Mouse (Mus musculus) erythroblast, embryonic 14.5 days (primary cell): ENCODE data around the gene Camk1d.

Experiments used
- GATA1 ChIP-seq: IDR thresholded peaks from 2 replicates; pipeline ENCODE4 v1.6.1; 2012; ENCODE audit warnings: low read length, inconsistent platforms, mixed read lengths
- TAL1 ChIP-seq: IDR thresholded peaks from 3 replicates; pipeline ENCODE4 v1.6.1; 2012; ENCODE audit warnings: low read length, inconsistent platforms, mixed read lengths

DNA sequence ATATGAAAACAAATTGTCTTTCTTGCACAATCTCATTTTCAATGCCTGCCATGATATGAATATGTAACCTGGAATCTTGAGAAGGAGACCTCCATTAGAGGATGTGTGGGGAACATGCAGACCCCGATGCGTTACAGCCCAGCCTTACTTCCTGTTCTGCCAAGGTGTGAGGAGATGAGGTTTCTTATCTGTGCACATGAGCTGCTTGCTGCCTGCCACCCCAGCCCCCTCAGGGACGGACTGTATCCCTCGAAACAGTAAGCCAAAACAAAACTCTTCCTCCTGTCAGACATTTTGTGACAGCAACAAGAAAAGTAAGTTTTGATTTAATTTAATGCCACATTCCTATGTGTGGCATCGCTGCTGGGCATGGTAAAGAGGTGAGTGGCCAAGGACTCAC, 200.2 kb downstream of the Camk1d start:
- TF ChIP-seq TAL1 (no peak), GATA1 (no peak)
